Mouse (Mus musculus): Measurements from ENCODE around the gene Slc25a22.

Gene Slc25a22

DNA sequence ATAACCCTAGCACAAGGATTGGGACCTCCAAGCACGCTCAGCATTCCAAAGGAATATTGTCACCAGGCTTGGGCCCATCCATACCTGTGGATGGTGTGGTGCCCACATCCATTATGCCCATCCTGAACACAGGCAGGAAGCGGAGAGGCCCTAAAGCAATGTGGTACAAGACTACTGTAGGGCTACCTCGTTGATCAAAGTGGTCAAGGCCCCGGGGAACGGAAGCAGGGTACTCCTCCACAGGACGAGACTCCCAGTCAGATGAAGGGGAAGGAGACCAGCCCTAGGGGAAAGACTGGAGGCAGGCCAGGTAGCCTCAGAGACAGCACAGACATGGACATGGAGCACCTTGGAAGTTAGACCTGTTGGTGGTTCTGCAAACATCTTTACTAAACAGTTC, 35.1 kb upstream of the Slc25a22 start:
- in situ Hi-C loops (cut with MboI), result loop anchor here (10.0 kb wide), 1 partner anchor 432 kb away; no protein-coding TSS in a partner anchor

- in situ Hi-C loops (cut with MboI), result loop anchor here (10.0 kb wide), 1 partner anchor 433 kb away; no protein-coding TSS in a partner anchor
Measured at GRCm38 (mm10) chr7:141472226-141472625, 34.5 kb upstream of the Slc25a22 start.

DNA sequence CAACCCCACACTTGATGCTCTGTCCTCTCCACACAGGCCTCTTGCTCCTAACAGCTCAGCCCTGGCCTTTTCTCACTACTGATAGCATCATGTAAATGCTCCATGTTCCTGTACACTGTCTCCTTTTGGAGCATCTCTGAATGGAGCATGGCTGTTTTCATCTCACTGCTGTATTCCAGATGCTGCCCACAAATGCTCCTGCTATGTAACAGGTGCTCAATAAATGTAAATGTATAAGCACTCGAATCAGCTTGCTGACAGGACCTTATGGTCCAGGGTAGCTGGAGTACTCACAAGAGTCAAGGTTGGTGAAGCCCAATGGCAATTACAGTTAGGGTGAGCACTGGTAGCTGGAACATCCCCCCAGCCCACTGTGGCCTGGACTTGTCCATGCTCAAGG, 33.5 kb upstream of the Slc25a22 start:
- in situ Hi-C loops (cut with MboI), result loop anchor here (10.0 kb wide), 1 partner anchor 434 kb away; no protein-coding TSS in a partner anchor

GRCm38 (mm10) chr7:141470637-141470944, 32.9 kb upstream of the Slc25a22 start:
- in situ Hi-C loops (cut with MboI), result loop anchor here (10.0 kb wide), 1 partner anchor 434 kb away; no protein-coding TSS in a partner anchor

GRCm38 (mm10) chr7:141469901-141470636, 32.4 kb upstream of the Slc25a22 start:
- in situ Hi-C loops (cut with MboI), result loop anchor here (10.0 kb wide), 1 partner anchor 435 kb away; no protein-coding TSS in a partner anchor

DNA sequence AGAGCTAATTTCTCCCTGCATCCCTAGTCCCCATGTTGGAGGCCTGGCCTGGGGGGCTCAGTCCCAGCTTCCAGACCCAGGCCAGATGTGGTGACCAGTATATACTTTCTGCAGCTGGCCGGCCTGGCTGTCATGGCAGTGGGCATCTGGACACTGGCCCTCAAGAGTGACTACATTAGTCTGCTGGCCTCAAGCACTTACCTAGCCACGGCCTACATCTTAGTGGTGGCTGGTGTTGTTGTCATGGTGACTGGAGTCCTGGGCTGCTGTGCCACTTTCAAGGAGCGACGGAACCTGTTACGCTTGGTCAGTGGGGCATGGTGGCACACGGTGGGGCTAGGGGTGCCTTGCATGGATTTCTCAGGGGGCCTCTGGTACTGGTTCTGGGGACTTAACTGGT, 31.7 kb upstream of the Slc25a22 start:
- in situ Hi-C loops (cut with MboI), result no loop called here

DNA sequence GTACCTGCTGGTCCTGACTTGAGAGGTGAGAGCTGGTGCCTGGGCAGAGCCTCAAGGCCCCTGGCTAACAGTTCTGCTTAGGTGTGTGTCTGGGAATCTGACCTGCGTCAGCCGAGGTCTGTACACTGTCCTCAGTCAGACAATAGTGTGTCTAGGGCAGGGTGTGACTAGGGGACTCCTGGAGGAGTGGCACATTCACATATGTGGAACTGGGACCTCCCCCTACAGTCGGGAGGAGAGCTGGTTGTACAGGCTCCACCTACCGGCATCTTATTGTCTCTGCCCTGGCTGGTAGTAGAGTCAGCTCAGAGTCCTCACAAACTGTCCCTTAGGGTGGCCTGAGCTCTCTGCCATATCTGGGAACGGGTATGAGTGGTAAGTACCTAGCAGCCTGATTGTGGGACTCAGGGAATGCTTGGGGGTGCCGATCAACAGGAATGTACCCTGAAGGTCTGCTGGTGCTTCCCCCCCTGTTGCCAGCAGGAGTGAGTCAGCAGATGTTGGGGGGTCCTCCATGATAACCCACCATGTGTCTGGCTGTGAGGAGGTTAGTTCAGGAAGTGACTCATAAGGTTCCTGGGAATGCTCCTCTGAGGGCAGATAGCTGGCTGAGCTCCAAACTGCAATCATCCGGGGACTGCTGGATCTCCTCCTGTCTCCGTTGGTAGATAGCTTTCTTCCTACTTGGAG, 31.0 kb upstream of the Slc25a22 start:
- in situ Hi-C loops (cut with MboI), result no loop called here

GRCm38 (mm10) chr7:141468164-141468521, 30.5 kb upstream of the Slc25a22 start:
- in situ Hi-C loops (cut with MboI), result no loop called here

- in situ Hi-C loops (cut with MboI), result no loop called here
Measured at GRCm38 (mm10) chr7:141467230-141468030, 29.7 kb upstream of the Slc25a22 start, which contains the start of gene Cd151. Cd151 (plus strand) TSS chr7:141467392.

DNA sequence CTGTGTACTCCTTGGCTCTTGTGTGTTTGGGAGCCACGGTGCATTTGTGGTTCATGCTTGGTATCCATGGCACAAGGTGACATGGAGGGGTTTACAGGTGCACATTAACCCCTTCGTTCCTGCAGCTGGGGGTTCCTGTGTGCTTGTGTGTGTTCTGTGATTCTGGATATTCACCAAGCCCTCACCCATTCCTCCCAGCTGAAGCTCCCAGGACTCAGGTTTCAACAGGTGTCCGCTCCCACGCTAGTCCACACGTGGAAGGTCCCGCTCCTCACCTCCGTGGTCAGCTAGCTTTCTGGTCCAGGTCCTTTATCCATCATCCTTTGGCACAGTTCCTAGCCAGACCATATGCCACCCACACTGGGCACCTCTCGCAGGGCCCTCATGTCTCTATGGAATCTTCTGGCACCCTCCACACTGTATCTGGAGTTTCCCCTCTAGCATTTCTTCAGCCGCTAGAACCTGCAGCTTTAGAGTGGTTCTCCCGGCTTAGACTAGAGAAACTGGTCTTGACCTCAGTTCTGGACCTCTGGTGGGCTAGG, 29.0 kb upstream of the Slc25a22 start:
- in situ Hi-C loops (cut with MboI), result no loop called here

GRCm38 (mm10) chr7:141466045-141466394, 28.3 kb upstream of the Slc25a22 start:
- in situ Hi-C loops (cut with MboI), result no loop called here

DNA sequence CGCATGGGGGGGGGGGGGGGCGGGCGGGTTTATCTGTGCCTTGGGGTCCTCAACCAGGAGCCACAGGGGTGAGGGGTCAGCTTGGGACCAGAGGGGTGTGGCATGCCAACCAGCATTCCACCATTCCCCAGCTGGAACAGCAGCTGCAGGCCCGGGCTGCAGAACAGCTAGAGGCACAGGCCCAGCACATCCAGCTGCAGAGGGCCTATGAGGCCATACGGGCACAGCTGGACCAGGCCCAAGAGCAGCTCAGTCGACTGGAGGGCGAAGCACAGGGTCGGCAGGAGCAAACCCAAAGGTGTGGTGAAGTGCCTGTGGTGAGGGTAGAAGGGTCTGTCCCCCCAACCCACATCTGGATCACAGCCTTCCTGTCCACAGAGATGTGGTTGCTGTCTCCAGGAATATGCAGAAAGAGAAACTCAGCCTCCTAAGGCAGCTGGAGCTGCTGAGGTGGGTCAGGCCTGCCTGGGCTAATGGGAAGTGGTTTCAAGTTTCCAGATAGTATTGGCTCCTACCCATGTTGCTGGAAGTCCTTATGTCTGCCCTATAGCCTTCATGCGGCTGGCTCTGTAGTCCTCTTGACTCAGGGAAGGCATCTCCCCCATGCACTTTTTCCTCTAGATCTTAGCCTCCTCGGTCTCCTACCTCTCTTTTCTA, 27.8 kb upstream of the Slc25a22 start:
- in situ Hi-C loops (cut with MboI), result no loop called here

DNA sequence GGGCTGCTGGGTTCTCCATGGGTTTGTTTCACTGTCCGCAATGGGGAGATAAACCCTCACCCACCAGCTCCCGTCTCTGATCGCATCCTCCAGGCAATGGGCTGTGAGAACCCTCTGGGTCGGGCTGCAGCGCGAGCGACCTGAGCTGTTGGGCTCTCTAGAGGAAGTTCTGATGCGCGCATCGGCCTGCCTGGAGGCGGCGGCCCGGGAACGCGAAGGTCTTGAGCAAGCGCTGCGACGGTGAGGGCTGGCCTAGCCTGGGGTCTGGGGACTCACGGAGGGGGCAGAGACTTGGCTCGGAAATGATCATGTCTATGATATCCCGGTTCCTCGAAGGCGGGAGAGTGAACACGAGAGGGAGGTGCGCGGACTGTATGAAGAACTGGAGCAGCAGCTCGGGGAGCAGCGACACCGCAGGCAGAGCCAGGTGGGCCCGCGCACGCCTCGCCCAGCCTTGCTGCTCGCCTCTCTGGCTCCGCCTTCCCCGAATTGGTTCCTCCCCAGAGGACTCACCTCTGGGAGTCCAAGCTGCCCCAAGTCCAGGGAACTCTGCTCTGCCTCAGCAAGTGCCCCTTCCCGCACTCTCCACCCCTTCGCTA, 27.0 kb upstream of the Slc25a22 start:
- in situ Hi-C loops (cut with MboI), result no loop called here

GRCm38 (mm10) chr7:141463824-141464602, 26.3 kb upstream of the Slc25a22 start:
- in situ Hi-C loops (cut with MboI), result no loop called here

GRCm38 (mm10) chr7:141462333-141462821, 24.7 kb upstream of the Slc25a22 start:
- in situ Hi-C loops (cut with MboI), result no loop called here

- in situ Hi-C loops (cut with MboI), result no loop called here
Measured at GRCm38 (mm10) chr7:141461521-141462332, 24.0 kb upstream of the Slc25a22 start.

DNA sequence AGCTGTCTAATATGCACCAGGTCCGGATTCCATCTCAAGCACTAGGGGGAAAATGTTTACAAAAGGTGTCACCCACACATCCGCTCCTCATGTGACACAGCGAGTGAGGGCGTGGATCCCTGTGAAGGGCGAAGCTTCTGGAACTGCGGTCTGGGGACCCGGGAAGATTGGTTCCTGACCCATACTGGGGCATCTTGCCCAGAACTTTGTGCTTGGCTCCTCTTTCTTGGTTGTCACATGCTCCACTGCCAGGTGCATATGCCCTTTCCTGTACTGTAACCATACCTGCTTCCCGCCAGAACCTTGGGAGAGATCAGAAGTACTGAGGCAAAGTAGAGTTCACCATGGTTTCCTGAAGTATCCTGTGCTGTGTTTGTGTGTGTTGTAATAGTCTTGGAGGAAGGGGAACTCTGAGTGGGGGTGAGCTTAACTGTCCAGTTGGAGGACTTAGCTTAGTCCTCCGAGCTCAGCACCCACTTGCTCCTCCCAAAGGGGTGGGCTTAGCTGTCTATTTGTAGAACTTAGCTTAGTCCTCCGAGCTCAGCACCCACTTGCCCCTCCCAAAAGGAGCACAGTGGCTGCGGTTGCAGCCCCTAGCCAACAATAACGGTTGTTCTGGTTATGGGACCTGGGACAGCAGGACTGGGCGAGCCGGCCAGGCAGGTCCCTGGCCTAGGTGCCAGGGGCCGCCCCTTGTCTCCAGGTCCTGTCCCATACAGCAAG, 22.9 kb upstream of the Slc25a22 start, which contains the start of gene Cracr2b:
Cracr2b (plus strand) TSS at position 704 of the 723 bp plus-strand sequence.
- in situ Hi-C loops (cut with MboI), result no loop called here

GRCm38 (mm10) chr7:141460001-141460390, 22.3 kb upstream of the Slc25a22 start:
- in situ Hi-C loops (cut with MboI), result no loop called here

DNA sequence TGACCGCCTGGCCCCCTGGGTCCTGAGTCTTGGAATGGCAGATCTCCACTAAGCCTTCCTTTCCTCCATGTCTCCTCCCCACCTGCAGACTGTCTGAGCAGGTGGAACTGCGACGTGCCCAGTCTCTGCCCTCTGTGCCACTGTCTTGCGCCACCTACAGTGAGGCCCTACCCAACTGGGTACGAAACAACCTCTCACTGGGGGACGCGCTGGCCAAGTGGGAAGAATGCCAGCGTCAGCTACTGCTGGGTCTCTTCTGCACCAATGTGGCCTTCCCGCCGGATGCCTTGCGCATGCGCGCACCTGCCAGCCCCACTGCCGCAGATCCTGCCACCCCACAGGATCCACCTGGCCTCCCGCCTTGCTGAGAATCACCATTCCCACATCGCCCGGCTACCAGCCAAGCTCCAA, 21.6 kb upstream of the Slc25a22 start:
- in situ Hi-C loops (cut with MboI), result no loop called here

Data from mature B cell (primary cell).